In genomic region chrX:162761716-162762395, GRCm38 (mm10) we compare ENCODE assay signal across 8 mouse cellular contexts. TPM values are rescaled to one million over a fixed set of nuclear protein-coding genes. Genes with fewer than 3 reads are reported as not detected.
DNase-seq lines count a peak whose midpoint lies in the region; ATAC-seq and TF ChIP-seq lines count a peak whose summit lies in the region.

No protein-coding gene starts in this region.

- no peaks in the 10 kb centered on the region for H3K9me3 ChIP-seq in ES-Bruce4 (replicated peaks; ENCODE audit: control insufficient read depth, insufficient read depth, low read length, poor library complexity, severe bottlenecking)
- no peaks in the 10 kb centered on the region for H3K9me3 ChIP-seq in forebrain, embryonic 16.5 days (ENCODE audit: control insufficient read depth, low read length)
- no peaks in the 10 kb centered on the region for H3K9me3 ChIP-seq in liver, embryonic 11.5 days (ENCODE audit: control insufficient read depth, low read length)

- no peak for TF ChIP-seq EP300 in ES-Bruce4 (IDR thresholded peaks at IDR 0.05; ENCODE audit: insufficient read depth, low read depth, low read length)

- peaks cover 5% of the 10 kb centered on the region for H3K4me1 ChIP-seq in ES-Bruce4 (ENCODE audit: control insufficient read depth, insufficient read depth, low read length)
- peaks cover 7% of the 10 kb centered on the region for H3K4me1 ChIP-seq in forebrain, embryonic 16.5 days (replicated peaks; ENCODE audit: control insufficient read depth, insufficient read depth, low read length)
- peaks cover 7% of the 10 kb centered on the region; the same call in 1 of the 2 replicates for H3K4me1 ChIP-seq in liver, embryonic 11.5 days (replicated peaks; ENCODE audit: control insufficient read depth, insufficient read depth, low read length)

- H3K27ac ChIP-seq in gastrocnemius, adult 2 months, result peak overlapping the region; percentile 96
- H3K27ac ChIP-seq in ES-Bruce4 (ENCODE audit: insufficient read depth, low read length), result 0 out of 2 replicates have a peak overlapping the region, but pooled peaks have one; percentile 77
- H3K27ac ChIP-seq in forebrain, embryonic 16.5 days (ENCODE audit: low read length), result no peak overlapping the region
- H3K27ac ChIP-seq in liver, embryonic 11.5 days (ENCODE audit: low read depth, low read length), result no peak overlapping the region

- peaks cover 28% of the 10 kb centered on the region for H3K36me3 ChIP-seq in ES-Bruce4 (ENCODE audit: control insufficient read depth, insufficient read depth, low read length, poor library complexity, severe bottlenecking)
- H3K36me3 ChIP-seq in forebrain, embryonic 16.5 days (ENCODE audit: control insufficient read depth, insufficient read depth), result no peaks in the 10 kb centered on the region
- no peaks in the 10 kb centered on the region; the same call in 1 of the 2 replicates for H3K36me3 ChIP-seq in liver, embryonic 11.5 days (ENCODE audit: control insufficient read depth, insufficient read depth, low read length)

- ATAC-seq in forebrain, embryonic 16.5 days, result no peak
- no peak for ATAC-seq in liver, embryonic 11.5 days (replicated peaks; ENCODE audit: low FRiP score)

- peak overlapping the region; percentile 92 for H3K4me3 ChIP-seq in gastrocnemius, adult 2 months
- peak overlapping the region; percentile 72 for H3K4me3 ChIP-seq in ES-Bruce4 (ENCODE audit: low read depth, low read length)
- peak overlapping the region; percentile 70 for H3K4me3 ChIP-seq in forebrain, embryonic 16.5 days (replicated peaks; ENCODE audit: low read length)
- H3K4me3 ChIP-seq in liver, embryonic 11.5 days (ENCODE audit: low read depth, low read length), result peak overlapping the region; percentile 75

- H3K9ac ChIP-seq in ES-Bruce4 (ENCODE audit: low read depth, poor library complexity, severe bottlenecking), result peak overlapping the region; percentile 94; the same call in 1 of the 2 replicates
- no peak overlapping the region for H3K9ac ChIP-seq in forebrain, embryonic 16.5 days (replicated peaks; ENCODE audit: low read depth, low read length)
- H3K9ac ChIP-seq in liver, embryonic 11.5 days (ENCODE audit: low read depth, low read length), result peak overlapping the region; percentile 87

- intact Hi-C loops in gastrocnemius, adult 2 months (cut with DNase I), result loop anchor here (5.0 kb wide), 1 partner anchor 65 kb away; the partner anchor contains the start of gene Txlng

- TF ChIP-seq POLR2A in ES-Bruce4 (IDR thresholded peaks at IDR 0.05; ENCODE audit: insufficient read depth, low read length), result no peak

- peak overlapping the region; percentile 61 for H3K4me2 ChIP-seq in forebrain, embryonic 16.5 days (ENCODE audit: low read length)
- peak overlapping the region; percentile 65 for H3K4me2 ChIP-seq in liver, embryonic 11.5 days

- WGBS in forebrain, embryonic 16.5 days, result 47% methylated on average over 9 of the region's 9 CpGs
- 36% methylated on average over 9 of the region's 9 CpGs for WGBS in liver, embryonic 11.5 days

- no peaks in the 10 kb centered on the region for H3K27me3 ChIP-seq in ES-Bruce4 (ENCODE audit: control insufficient read depth, insufficient read depth, low read length, poor library complexity, severe bottlenecking)
- H3K27me3 ChIP-seq in forebrain, embryonic 16.5 days (replicated peaks; ENCODE audit: control insufficient read depth, insufficient read depth, low read length), result no peaks in the 10 kb centered on the region
- H3K27me3 ChIP-seq in liver, embryonic 11.5 days (replicated peaks; ENCODE audit: control insufficient read depth, insufficient read depth, low read length), result no peaks in the 10 kb centered on the region; the same call in 1 of the 2 replicates

- TF ChIP-seq CTCF in gastrocnemius, adult 2 months (IDR thresholded peaks at IDR 0.05), result no peak
- no peak for TF ChIP-seq CTCF in ES-Bruce4 (IDR thresholded peaks at IDR 0.05; ENCODE audit: low read depth, low read length)

- no peak for DNase-seq in gastrocnemius, adult 2 months
- no peak for DNase-seq in gastrocnemius, postnatal 10 days
- DNase-seq in liver, embryonic 11.5 days (ENCODE audit: low spot score), result no peak
- no peak for DNase-seq in frontal cortex, postnatal 25 days (ENCODE audit: low spot score in 2 of 2)
- no peak for DNase-seq in testis, postnatal 10 days (ENCODE audit: low spot score)
- no peak for DNase-seq in cerebellum, adult 11 months

RNA-seq across cellular contexts. Expression of gene Rbbp7, which starts 1.7 kb away (rescaled TPM):
- total RNA-seq in gastrocnemius, adult 2 months (2021), result 10 to 100 TPM; 82.1 to 91.2 TPM
- 100 to 1,000 TPM; 151 to 160 TPM for total RNA-seq in gastrocnemius, postnatal 10 days (2021)
- polyA plus RNA-seq in ES-Bruce4 (2011; ENCODE audit: insufficient read depth, insufficient read length, low read depth, missing spikeins), result 525 and 560 TPM in 2 replicates
- polyA plus RNA-seq in forebrain, embryonic 16.5 days (2015; fragmentation: Nextera tagmentation; extraction: Ambion mirVana), result 231 and 261 TPM in 2 replicates
- 410 and 453 TPM in 2 replicates for polyA plus RNA-seq in liver, embryonic 11.5 days (2014; fragmentation: Nextera tagmentation; extraction: Ambion mirVana)

Comparison
In these comparisons a context has a peak if more than half of its experiments do, and no peak if none do; other contexts are left out.
1. H3K27ac ChIP-seq: peak in gastrocnemius, adult 2 months (single experiment) and ES-Bruce4 (single experiment); none in forebrain, embryonic 16.5 days (single experiment) and liver, embryonic 11.5 days (single experiment).
2. Peak in every context shown above with its lines, with median percentiles within 50 percentile points of each other: H3K4me3 ChIP-seq.